Mouse (Mus musculus) urinary bladder, postnatal 10 days (tissue): ENCODE measurements around the gene Rfx6.

ENCODE experiments used
- DNase-seq: peaks from one replicate; pipeline ENCODE4 v3.0.0; 2022; ENCODE audit warnings: low spot score

Gene Rfx6

GRCm38 (mm10) chr10:51677548-51678250 lies at the start of gene Rfx6:
TSS of gene Rfx6 (plus strand) at chr10:51677756.
- no peak for DNase-seq

- no peak for DNase-seq
Observed at GRCm38 (mm10) chr10:51631411-51632136, 46.0 kb upstream of the Rfx6 start, which contains the start of gene Gprc6a. TSS of gene Gprc6a (minus strand) at chr10:51631461.

GRCm38 (mm10) chr10:51649506-51650221 lies 27.9 kb upstream of the Rfx6 start:
- no peak for DNase-seq

- no peak for DNase-seq
Observed at GRCm38 (mm10) chr10:51657324-51657723, 20.2 kb upstream of the Rfx6 start.

- no peak for DNase-seq
Observed at GRCm38 (mm10) chr10:51669334-51669733, 8.2 kb upstream of the Rfx6 start.

GRCm38 (mm10) chr10:51671583-51671982 lies 6.0 kb upstream of the Rfx6 start:
- no peak for DNase-seq

- DNase-seq, result no peak
Observed at GRCm38 (mm10) chr10:51672082-51672779, 5.3 kb upstream of the Rfx6 start.

GRCm38 (mm10) chr10:51678251-51678639 lies 689 bp downstream of the Rfx6 start:
- DNase-seq, result no peak

- DNase-seq, result no peak
Observed at GRCm38 (mm10) chr10:51720904-51721303, 43.3 kb downstream of the Rfx6 start.

GRCm38 (mm10) chr10:51761436-51761835 lies 83.9 kb downstream of the Rfx6 start:
- DNase-seq, result no peak

GRCm38 (mm10) chr10:51763241-51763640 lies 85.7 kb downstream of the Rfx6 start:
- no peak for DNase-seq

GRCm38 (mm10) chr10:51768445-51768844 lies 90.9 kb downstream of the Rfx6 start:
- DNase-seq, result no peak

GRCm38 (mm10) chr10:51769252-51769651 lies 91.7 kb downstream of the Rfx6 start:
- no peak for DNase-seq

- no peak for DNase-seq
Observed at GRCm38 (mm10) chr10:51779648-51780047, 102.1 kb downstream of the Rfx6 start.
